Mouse (Mus musculus): ENCODE data around the gene Vps37c.

Vps37c gene

DNA sequence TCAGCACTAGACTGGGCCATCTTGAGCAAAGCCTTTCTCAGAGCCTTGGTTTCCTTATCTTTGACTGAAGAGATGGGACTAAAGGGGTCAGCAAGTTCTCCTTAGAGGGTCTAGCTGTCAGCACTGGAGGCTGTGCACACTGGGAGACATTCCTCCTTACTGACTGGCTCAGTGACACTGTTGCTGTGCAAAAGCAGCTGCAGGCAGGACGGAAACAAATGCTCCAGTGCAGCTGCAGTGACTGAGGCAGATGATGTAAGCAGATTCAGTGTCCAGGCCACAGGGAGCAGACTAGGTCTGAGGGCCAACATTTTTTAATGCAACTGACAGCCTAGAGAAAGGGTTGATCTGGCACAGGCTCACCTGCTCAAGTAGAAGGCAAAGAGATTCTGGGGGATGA lies 15.3 kb upstream of the Vps37c start:
- no peak for DNase-seq (ENCODE audit: low read depth, low spot score)
- no peaks in the 10 kb centered on the region for H3K27me3 ChIP-seq (ENCODE audit: control insufficient read depth, insufficient read depth, low read length, poor library complexity, severe bottlenecking)
- H3K36me3 ChIP-seq (ENCODE audit: control insufficient read depth, insufficient read depth, low read length, poor library complexity, severe bottlenecking) = no peaks in the 10 kb centered on the region

DNA sequence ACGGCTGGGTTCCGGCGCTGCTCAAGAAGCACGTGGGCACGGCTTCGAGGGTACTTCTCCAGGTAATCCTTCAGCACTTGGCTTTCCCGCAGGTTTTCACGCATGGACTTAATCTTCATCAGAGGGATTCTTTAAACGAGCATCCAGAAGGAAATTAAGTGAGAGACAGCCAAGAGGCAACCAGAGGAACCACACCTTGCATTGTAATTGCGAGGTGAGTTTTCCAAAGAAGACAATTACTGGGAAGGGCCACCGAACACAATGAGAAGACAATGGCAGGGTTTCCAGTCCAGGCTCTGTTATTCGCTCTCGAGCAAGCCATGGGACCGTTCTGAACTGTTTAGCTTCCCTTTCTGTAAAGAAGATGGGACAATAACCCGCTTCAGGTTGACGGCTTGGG lies 11.9 kb upstream of the Vps37c start:
- DNase-seq (ENCODE audit: low read depth, low spot score) = no peak
- no peaks in the 10 kb centered on the region for H3K27me3 ChIP-seq (ENCODE audit: control insufficient read depth, insufficient read depth, low read length, poor library complexity, severe bottlenecking)
- H3K36me3 ChIP-seq (ENCODE audit: control insufficient read depth, insufficient read depth, low read length, poor library complexity, severe bottlenecking) = no peaks in the 10 kb centered on the region

DNA sequence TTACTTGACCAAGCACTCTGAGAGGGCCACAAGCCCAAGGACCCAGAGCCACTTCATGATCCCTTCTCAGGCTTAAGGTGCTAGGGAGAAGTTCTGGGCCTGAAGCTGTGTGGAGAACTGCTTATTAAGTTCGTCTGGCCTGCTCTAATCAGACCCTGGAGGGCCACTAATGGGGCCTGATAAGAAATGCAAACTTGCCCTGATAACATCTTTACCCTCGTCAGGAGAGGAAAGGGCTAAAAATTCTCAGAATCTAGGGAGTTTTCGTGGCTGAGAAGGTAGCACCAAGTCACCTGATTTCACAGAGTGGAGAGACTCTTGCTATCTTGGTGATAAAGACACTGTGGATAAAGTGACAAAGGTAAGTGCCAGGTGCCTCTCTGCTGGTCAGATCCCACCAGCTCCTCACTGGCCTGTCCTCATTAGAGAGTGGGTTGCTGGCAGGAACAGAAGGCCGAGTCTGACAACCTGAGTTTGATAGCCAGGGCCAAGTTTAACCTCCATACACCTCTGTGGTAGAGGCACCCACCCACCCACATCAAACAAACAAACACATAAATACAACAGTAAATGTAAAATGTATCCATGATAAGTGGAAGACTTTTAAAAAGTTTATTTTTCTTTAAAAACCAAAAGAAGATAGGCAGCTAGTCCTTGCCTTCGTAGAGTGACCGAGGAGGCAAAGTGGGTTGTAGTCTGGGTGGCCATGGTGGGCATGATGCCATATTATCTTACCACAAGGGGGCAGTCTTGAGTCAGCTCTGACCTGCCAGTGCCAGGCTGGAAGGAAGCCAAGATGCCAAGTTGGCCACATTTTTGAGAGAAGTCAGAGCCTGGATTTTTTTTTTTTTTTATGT lies 10.4 kb upstream of the Vps37c start, which contains the start of gene Pga5:
TSS of gene Pga5 (minus strand) at position 157 of the 857 bp plus-strand sequence.
- no peaks in the 10 kb centered on the region for H3K27me3 ChIP-seq (ENCODE audit: control insufficient read depth, insufficient read depth, low read length, poor library complexity, severe bottlenecking)
- peak; percentile 87 for DNase-seq (ENCODE audit: low read depth, low spot score)
- no peaks in the 10 kb centered on the region for H3K36me3 ChIP-seq (ENCODE audit: control insufficient read depth, insufficient read depth, low read length, poor library complexity, severe bottlenecking)

GRCm38 (mm10) chr19:10678772-10679067 lies 9.8 kb upstream of the Vps37c start:
- Histone ChIP-seq H3K27me3 (ENCODE audit: control insufficient read depth, insufficient read depth, low read length, poor library complexity, severe bottlenecking) (no peaks in the 10 kb centered on the region), H3K36me3 (ENCODE audit: control insufficient read depth, insufficient read depth, low read length, poor library complexity, severe bottlenecking) (no peaks in the 10 kb centered on the region)
- DNase-seq (ENCODE audit: low read depth, low spot score) = no peak

DNA sequence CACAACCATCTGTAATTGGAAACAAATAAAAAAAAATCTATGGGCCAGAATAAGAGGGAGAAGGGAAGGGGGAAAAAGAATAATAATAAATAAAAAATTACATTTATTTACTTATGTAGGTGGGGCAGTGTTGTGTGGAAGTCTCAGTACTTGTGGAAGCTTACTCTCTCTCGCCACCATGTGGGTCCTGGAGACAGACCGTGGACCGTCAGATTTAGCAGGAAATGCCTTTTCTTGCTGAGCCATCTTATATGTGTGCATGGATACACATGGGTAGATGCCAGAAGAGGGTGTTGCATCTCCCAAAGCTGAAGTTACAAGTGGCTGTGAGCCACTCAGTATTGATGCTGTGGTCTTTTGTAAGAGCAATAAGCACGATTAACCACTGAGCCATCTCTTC lies 7.0 kb upstream of the Vps37c start:
- no peak for DNase-seq (ENCODE audit: low read depth, low spot score)
- H3K27me3 ChIP-seq (ENCODE audit: control insufficient read depth, insufficient read depth, low read length, poor library complexity, severe bottlenecking) = no peaks in the 10 kb centered on the region

GRCm38 (mm10) chr19:10685081-10685480 lies 3.5 kb upstream of the Vps37c start:
- Histone ChIP-seq H3K27me3 (ENCODE audit: control insufficient read depth, insufficient read depth, low read length, poor library complexity, severe bottlenecking) (no peaks in the 10 kb centered on the region), H3K36me3 (ENCODE audit: control insufficient read depth, insufficient read depth, low read length, poor library complexity, severe bottlenecking) (no peaks in the 10 kb centered on the region)
- no peak for DNase-seq (ENCODE audit: low read depth, low spot score)

More for the DNA sequence above, 7.0 kb upstream of the Vps37c start:
- no peaks in the 10 kb centered on the region for H3K36me3 ChIP-seq (ENCODE audit: control insufficient read depth, insufficient read depth, low read length, poor library complexity, severe bottlenecking)

- DNase-seq (ENCODE audit: low read depth, low spot score) = no peak
- Histone ChIP-seq H3K27me3 (ENCODE audit: control insufficient read depth, insufficient read depth, low read length, poor library complexity, severe bottlenecking) (no peaks in the 10 kb centered on the region), H3K36me3 (ENCODE audit: control insufficient read depth, insufficient read depth, low read length, poor library complexity, severe bottlenecking) (no peaks in the 10 kb centered on the region)
Observed at GRCm38 (mm10) chr19:10685727-10686126, 2.8 kb upstream of the Vps37c start.

DNA sequence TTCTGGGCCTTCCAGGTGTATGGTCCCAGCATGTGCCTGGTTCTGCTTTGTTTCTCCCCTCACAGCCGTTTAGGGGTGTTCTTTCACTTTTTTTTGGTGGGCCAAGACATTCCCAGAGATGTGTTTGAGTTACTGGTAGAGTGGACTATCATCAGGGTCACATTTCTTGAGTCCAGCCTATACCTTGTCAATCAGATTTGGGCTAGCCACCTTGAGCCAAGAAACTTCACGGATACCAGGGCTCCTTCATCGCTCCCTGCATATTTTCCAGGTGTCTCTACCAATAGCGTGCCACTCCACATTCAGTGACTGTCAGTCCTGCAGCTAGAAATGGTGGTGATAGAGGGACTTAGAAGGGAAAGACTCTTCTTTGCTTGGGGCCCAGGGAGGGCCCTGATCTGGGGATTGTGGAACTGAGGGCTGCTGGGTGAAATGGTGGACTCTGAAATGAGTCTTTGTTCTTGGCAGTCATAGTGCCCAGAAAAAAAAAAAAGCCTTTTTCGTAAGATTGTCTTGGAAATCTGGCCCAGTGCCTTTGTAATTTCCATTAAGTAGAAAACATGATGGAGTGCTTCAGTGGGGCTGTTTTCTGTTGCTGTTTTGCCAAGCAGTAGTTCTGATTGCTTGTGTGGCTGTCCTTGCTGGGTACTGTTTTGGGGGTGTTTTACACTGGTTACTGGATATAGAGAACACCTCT lies 1.1 kb downstream of the Vps37c start:
- no peaks in the 10 kb centered on the region for H3K27me3 ChIP-seq (ENCODE audit: control insufficient read depth, insufficient read depth, low read length, poor library complexity, severe bottlenecking)
- no peak for DNase-seq (ENCODE audit: low read depth, low spot score)
- H3K36me3 ChIP-seq (ENCODE audit: control insufficient read depth, insufficient read depth, low read length, poor library complexity, severe bottlenecking) = no peaks in the 10 kb centered on the region

GRCm38 (mm10) chr19:10690336-10690735 lies 1.8 kb downstream of the Vps37c start:
- no peak for DNase-seq (ENCODE audit: low read depth, low spot score)
- Histone ChIP-seq H3K36me3 (ENCODE audit: control insufficient read depth, insufficient read depth, low read length, poor library complexity, severe bottlenecking) (no peaks in the 10 kb centered on the region), H3K27me3 (ENCODE audit: control insufficient read depth, insufficient read depth, low read length, poor library complexity, severe bottlenecking) (no peaks in the 10 kb centered on the region)

DNA sequence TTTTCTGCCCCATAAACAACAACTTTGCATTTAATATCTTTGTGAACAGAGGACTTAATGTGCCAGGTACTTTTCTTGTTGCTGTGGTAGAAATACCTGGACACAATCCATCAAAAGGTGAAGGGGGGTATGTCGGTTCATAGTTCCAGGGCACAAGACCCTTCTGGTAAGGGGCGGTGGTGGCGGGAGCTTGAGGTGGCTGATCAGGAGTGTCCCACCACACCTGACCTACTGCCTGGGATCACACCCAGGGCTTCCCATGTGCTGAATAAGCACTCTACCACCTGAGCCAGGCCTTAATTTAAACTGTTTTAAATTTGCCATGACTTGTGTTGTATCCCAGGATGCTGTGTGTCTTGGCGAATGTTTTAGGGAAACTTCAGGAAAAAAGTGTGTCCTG lies 2.6 kb downstream of the Vps37c start:
- no peaks in the 10 kb centered on the region for H3K36me3 ChIP-seq (ENCODE audit: control insufficient read depth, insufficient read depth, low read length, poor library complexity, severe bottlenecking)
- H3K27me3 ChIP-seq (ENCODE audit: control insufficient read depth, insufficient read depth, low read length, poor library complexity, severe bottlenecking) = no peaks in the 10 kb centered on the region
- no peak for DNase-seq (ENCODE audit: low read depth, low spot score)

GRCm38 (mm10) chr19:10691660-10692059 lies 3.1 kb downstream of the Vps37c start:
- Histone ChIP-seq H3K36me3 (ENCODE audit: control insufficient read depth, insufficient read depth, low read length, poor library complexity, severe bottlenecking) (no peaks in the 10 kb centered on the region), H3K27me3 (ENCODE audit: control insufficient read depth, insufficient read depth, low read length, poor library complexity, severe bottlenecking) (no peaks in the 10 kb centered on the region)
- DNase-seq (ENCODE audit: low read depth, low spot score) = no peak

DNA sequence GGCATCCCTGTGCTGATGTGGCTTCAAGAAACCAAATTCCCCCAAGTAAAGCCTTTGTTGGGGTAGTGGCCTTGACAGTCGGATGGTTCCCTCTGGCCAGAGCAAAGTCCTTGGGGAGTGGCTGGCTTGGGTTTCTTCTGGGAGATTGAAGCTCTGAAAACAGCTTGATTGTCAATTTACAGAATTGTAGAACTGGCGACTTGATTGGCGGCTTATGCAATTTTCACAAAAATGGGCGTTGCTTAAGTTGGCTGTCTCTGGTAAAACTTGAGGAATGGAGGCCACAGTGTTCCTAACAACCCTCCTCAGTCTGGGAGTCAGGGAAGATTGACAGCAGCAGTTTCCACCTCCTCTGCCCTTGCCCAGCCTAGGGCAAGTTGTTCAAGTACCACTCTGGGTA lies 3.8 kb downstream of the Vps37c start:
- Histone ChIP-seq H3K36me3 (ENCODE audit: control insufficient read depth, insufficient read depth, low read length, poor library complexity, severe bottlenecking) (no peaks in the 10 kb centered on the region), H3K27me3 (ENCODE audit: control insufficient read depth, insufficient read depth, low read length, poor library complexity, severe bottlenecking) (no peaks in the 10 kb centered on the region)
- no peak for DNase-seq (ENCODE audit: low read depth, low spot score)

DNA sequence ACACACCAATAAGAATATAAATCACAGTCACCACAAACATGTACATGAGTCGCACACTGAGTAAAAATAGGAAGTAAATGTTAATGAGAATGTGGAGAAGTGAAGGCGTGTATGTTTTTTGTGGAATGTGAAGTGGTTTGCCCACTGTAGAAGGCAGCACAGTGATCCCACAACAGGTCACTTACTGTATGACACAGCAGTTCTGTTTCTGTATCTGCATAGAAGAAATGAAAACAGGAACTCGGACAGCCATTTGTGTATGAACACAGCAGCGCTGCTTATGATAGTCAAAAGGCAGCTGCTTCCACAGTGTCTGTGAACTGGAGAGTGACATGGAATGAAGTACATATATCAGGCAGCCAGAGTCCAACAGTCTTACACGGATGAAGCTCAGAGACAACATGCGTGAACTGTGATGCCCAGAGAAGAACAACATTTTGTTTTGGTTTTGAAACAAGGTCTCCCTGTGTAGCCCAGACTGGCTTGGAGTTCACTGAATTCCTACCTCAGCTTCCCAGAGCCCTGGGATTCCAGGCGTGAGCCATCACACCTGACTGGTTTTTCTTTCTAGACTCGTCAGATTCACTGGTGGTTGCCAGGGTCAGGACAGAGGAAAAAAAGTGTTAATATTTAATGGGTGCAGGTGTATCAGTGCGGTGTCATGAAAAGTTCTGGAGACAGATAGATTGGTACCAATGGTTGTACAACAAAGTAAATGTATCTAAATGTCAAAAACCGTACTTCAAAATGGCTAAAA lies 5.6 kb downstream of the Vps37c start:
- DNase-seq (ENCODE audit: low read depth, low spot score) = peak; percentile 47
- H3K27me3 ChIP-seq (ENCODE audit: control insufficient read depth, insufficient read depth, low read length, poor library complexity, severe bottlenecking) = no peaks in the 10 kb centered on the region
- H3K36me3 ChIP-seq (ENCODE audit: control insufficient read depth, insufficient read depth, low read length, poor library complexity, severe bottlenecking) = no peaks in the 10 kb centered on the region

GRCm38 (mm10) chr19:10695801-10696200 lies 7.3 kb downstream of the Vps37c start:
- Histone ChIP-seq H3K36me3 (ENCODE audit: control insufficient read depth, insufficient read depth, low read length, poor library complexity, severe bottlenecking) (no peaks in the 10 kb centered on the region), H3K27me3 (ENCODE audit: control insufficient read depth, insufficient read depth, low read length, poor library complexity, severe bottlenecking) (no peaks in the 10 kb centered on the region)
- DNase-seq (ENCODE audit: low read depth, low spot score) = no peak

Data from splenic B cell, adult 2 months (primary cell).